Mouse (Mus musculus) olfactory bulb, adult 2 months (tissue): ENCODE data around the gene Chd4.

Experiments used
- CTCF ChIP-seq: fragments of 200-500 bp; IDR thresholded peaks from 2 replicates; pipeline ENCODE4 v1.5.1; 2012; ENCODE audit warnings: low read depth, mild to moderate bottlenecking, low read length, moderate library complexity; ENCODE audit not compliant: insufficient read depth
- POLR2A ChIP-seq: fragments of 200-500 bp; IDR thresholded peaks from 2 replicates; pipeline ENCODE4 v1.6.1; 2012; ENCODE audit warnings: mild to moderate bottlenecking, low read depth, low read length, moderate library complexity; ENCODE audit not compliant: insufficient read depth

DNA sequence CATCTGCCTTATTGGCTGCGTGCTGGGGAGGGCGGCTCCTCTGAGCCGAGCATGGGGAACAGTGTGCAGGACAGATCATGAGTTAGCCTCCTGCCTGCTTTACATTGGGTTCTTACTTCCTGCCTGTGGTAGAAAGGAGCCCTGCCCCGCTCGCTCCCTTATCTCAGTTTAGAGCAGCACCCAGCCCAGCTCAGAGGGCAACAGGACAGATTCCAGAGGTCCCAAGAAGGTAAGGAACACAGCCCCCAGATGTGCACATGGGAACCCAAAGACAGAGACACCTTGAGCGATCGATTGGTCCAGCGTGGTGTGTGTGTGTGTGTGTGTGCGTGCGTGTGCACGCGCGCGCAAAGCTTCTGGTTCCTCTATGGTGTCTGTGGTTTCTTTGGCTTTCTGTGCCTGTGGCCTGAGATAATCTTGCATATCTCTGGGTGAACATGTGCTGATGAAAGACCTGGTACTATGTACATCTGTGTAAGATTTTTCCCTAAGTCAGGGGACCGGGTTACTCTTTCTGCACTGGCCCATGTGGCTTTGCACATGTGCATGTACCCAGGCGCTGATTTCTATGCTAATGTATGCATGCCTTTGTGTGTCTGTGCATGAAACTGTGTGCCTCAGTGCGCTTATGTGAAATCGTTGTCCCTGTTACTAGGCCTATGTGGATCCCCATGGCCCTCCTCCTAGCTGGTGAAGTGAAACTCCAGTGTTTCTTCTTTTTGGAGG lies 24.4 kb upstream of the Chd4 start:
- no peak for TF ChIP-seq CTCF
- TF ChIP-seq POLR2A, result no peak
